Mouse (Mus musculus): ENCODE measurements at regions not wholly inside any gene's neighbourhood (a gene's known extent, or its start where the extent isn't known, plus 50 kb on each side); places are given as distances from the start of the nearest gene placed in this dataset.

GRCm38 (mm10) chr14:25346813-25347610 is 112.0 kb upstream of the Zmiz1 start:
- TF ChIP-seq CTCF (IDR thresholded peaks at IDR 0.05; ENCODE audit: low read depth) (no peak), EP300 (IDR thresholded peaks at IDR 0.05; ENCODE audit: low read depth) (no peak)
